Mouse (Mus musculus) Patski (cell line): ENCODE measurements around the gene Zfp229. TPM values are rescaled to one million over a fixed set of nuclear protein-coding genes. Genes with fewer than 3 reads are reported as not detected.
"Not testable (repeated sequence)": the region's sequence is repeated elsewhere in the genome, so short reads cannot be mapped to it uniquely, and the experiment has no call there.

Source experiments
- ATAC-seq: fragments of 100-300 bp; one replicate; pipeline ENCODE4 v1.8.0; 2021
- CTCF ChIA-PET: fragments of 350-600 bp; sonication (Branson Sonifier 250); formaldehyde crosslinking; loops from one replicate; lab custom pipeline; 2022; ENCODE audit warnings: inconsistent platforms; lab: Charles Lee
- POLR2A ChIA-PET: fragments of 350-600 bp; sonication (Branson Sonifier 250); formaldehyde crosslinking; loops from one replicate; lab custom pipeline; 2022; ENCODE audit warnings: antibody characterized with exemption, inconsistent platforms; lab: Charles Lee
- DNase-seq: peaks from one replicate; pipeline ENCODE4 v3.0.0-alpha.2; 2011; ENCODE audit warnings: low read depth, low spot score
- H3K27me3 ChIP-seq: fragments of 371-371 bp; one replicate; pipeline ENCODE4 v1.5.1; 2021
- CTCF ChIP-seq: fragments of 100-300 bp; IDR thresholded peaks from one replicate; pipeline ENCODE4 v1.5.1; 2021
- in situ Hi-C: fragments of 300-500 bp; cut with MboI; formaldehyde crosslinking; loops from 3 replicates; pipeline ENCODE4 v1.11.1; 2018; ENCODE audit warnings: low pct_unique_long_range_greater_than_20kb, mixed read lengths
- polyA plus RNA-seq: library from polyadenylated mRNA; unstranded; gene quantifications from one replicate; pipeline ENCODE4 v1.2.3, GENCODE M21; 2021

Zfp229 gene
- polyA plus RNA-seq, 1 experiment from 2014 or later, result 6.2 TPM

GRCm38 (mm10) chr17:21752791-21753190 is 22.2 kb downstream of the Zfp229 start:
- ATAC-seq (no peak), DNase-seq (no peak)
- TF ChIP-seq CTCF, result no peak
- CTCF ChIA-PET, result no interaction called here
- POLR2A ChIA-PET, result no interaction called here
- in situ Hi-C loops, result no loop called here
- no peaks in the 10 kb centered on the region for H3K27me3 ChIP-seq

- no peaks in the 10 kb centered on the region for H3K27me3 ChIP-seq
- no peak for DNase-seq
- no peak for TF ChIP-seq CTCF
- ChIA-PET POLR2A (no interaction called here), CTCF (no interaction called here)
- ATAC-seq, result no peak
- in situ Hi-C loops, result no loop called here
These were observed 23.0 kb downstream of the Zfp229 start for GRCm38 (mm10) chr17:21753342-21754208.

GRCm38 (mm10) chr17:21770336-21770735 is 39.7 kb downstream of the Zfp229 start:
- H3K27me3 ChIP-seq, result no peaks in the 10 kb centered on the region
- DNase-seq (no peak), ATAC-seq (no peak)
- in situ Hi-C loops, result no loop called here
- no peak for TF ChIP-seq CTCF
- ChIA-PET POLR2A (no interaction called here), CTCF (no interaction called here)

GRCm38 (mm10) chr17:21792256-21792655 is 61.7 kb downstream of the Zfp229 start:
- POLR2A ChIA-PET, result no interaction called here
- DNase-seq, result no peak
- CTCF ChIA-PET, result no interaction called here
- peaks cover 9% of the 10 kb centered on the region for H3K27me3 ChIP-seq
- in situ Hi-C loops, result no loop called here
- no peak for ATAC-seq
- TF ChIP-seq CTCF, result no peak

GRCm38 (mm10) chr17:21801373-21801772 is 70.8 kb downstream of the Zfp229 start:
- DNase-seq, in situ Hi-C loops, H3K27me3 ChIP-seq, ATAC-seq, POLR2A ChIA-PET, CTCF ChIA-PET: not testable (repeated sequence)

Other genes starting within 250 kb of the Zfp229 start
- gene Zfp53, start 241.8 kb upstream of the Zfp229 start, polyA plus RNA-seq, result 17.9 TPM
- 15.6 TPM for gene Zfp52, start 195.3 kb upstream of the Zfp229 start, polyA plus RNA-seq
- gene Zfp948, start 163.8 kb upstream of the Zfp229 start, polyA plus RNA-seq, result 11.4 TPM
- 11.4 TPM for gene Zfp983, start 80.2 kb upstream of the Zfp229 start, polyA plus RNA-seq
- 14.7 TPM for gene Gm10226, start 38.9 kb upstream of the Zfp229 start, polyA plus RNA-seq
- 7.7 TPM for gene Zfp760, start 23.1 kb upstream of the Zfp229 start, polyA plus RNA-seq
- 4.9 TPM for gene Zfp820, start 115.0 kb downstream of the Zfp229 start, polyA plus RNA-seq
- gene Zfp995, start 179.1 kb downstream of the Zfp229 start, polyA plus RNA-seq, result 5.9 TPM
- gene Zfp942, start 231.7 kb downstream of the Zfp229 start, polyA plus RNA-seq, result 15.3 TPM
- 13.4 TPM for gene Zfp943, start 231.8 kb downstream of the Zfp229 start, polyA plus RNA-seq